13 mouse cellular contexts compared by ENCODE assay signal in genomic region chr16:21865983-21866575, GRCm38 (mm10).
DNase-seq lines count a peak whose midpoint lies in the region; ATAC-seq lines count a peak whose summit lies in the region.
"Had no signal": no experiment of that assay in that cellular context is flagged by ENCODE, and none has a peak within 500 bp of the region (broad histone marks: within the 10 kb centered on the region; RNA-seq: fewer than 3 reads in every experiment).

No protein-coding gene starts in this region.

- no peaks in the 10 kb centered on the region for H3K27me3 ChIP-seq in hindbrain, embryonic 14.5 days (ENCODE audit: control insufficient read depth, insufficient read depth, low read length)
- no peaks in the 10 kb centered on the region for H3K27me3 ChIP-seq in neural tube, embryonic 14.5 days (ENCODE audit: control insufficient read depth, insufficient read depth, low read length)
- H3K27me3 ChIP-seq: limb, embryonic 12.5 days had no signal

- peak; percentile 34 for DNase-seq in left cerebral cortex, postnatal 4 days
- DNase-seq in left cerebral cortex, adult 18-20 months (ENCODE audit: low spot score in 2 of 2) = no peak
- no peak for DNase-seq in hindbrain, embryonic 14.5 days (ENCODE audit: low spot score)
- peak; percentile 34 to 51 for DNase-seq in kidney, postnatal 36 days
- no peak for DNase-seq in yolk sac, embryonic 10.5 days (ENCODE audit: low spot score)
- no peak for DNase-seq in lung, adult 18-20 months
- DNase-seq in left cerebral cortex, adult 8-10 months (ENCODE audit: low spot score in 2 of 2) = no peak
- DNase-seq: cerebellum, adult 11-12 months; heart, postnatal 14 days; lung, embryonic 14.5 days; spleen, adult 18-20 months had no signal

- H3K27ac ChIP-seq in hindbrain, embryonic 14.5 days = peak overlapping the region; percentile 72
- peak overlapping the region; percentile 65; the same call in 1 of the 2 replicates for H3K27ac ChIP-seq in neural tube, embryonic 14.5 days (ENCODE audit: low read depth, low read length)
- H3K27ac ChIP-seq: limb, embryonic 12.5 days had no signal

- WGBS in hindbrain, embryonic 14.5 days = 39% methylated on average over 11 of the region's 11 CpGs
- WGBS in neural tube, embryonic 14.5 days = 28% methylated on average over 11 of the region's 11 CpGs

- H3K36me3 ChIP-seq in hindbrain, embryonic 14.5 days (replicated peaks; ENCODE audit: control insufficient read depth, insufficient read depth) = no peaks in the 10 kb centered on the region
- H3K36me3 ChIP-seq in neural tube, embryonic 14.5 days (ENCODE audit: control insufficient read depth, insufficient read depth, low read length) = no peaks in the 10 kb centered on the region
- H3K36me3 ChIP-seq: limb, embryonic 12.5 days had no signal

- H3K9ac ChIP-seq in hindbrain, embryonic 14.5 days = peak overlapping the region; percentile 26; the same call in 1 of the 2 replicates
- H3K9ac ChIP-seq in neural tube, embryonic 14.5 days (replicated peaks; ENCODE audit: low read depth, low read length) = no peak overlapping the region
- H3K9ac ChIP-seq: limb, embryonic 12.5 days; lung, embryonic 14.5 days had no signal

- peak overlapping the region; percentile 32 for H3K4me2 ChIP-seq in hindbrain, embryonic 14.5 days (replicated peaks)
- H3K4me2 ChIP-seq in neural tube, embryonic 14.5 days (ENCODE audit: low read depth, low read length) = peak overlapping the region; percentile 23; the same call in 1 of the 2 replicates
- H3K4me2 ChIP-seq: limb, embryonic 12.5 days; lung, embryonic 14.5 days had no signal

- no peak overlapping the region for H3K4me3 ChIP-seq in hindbrain, embryonic 14.5 days (replicated peaks; ENCODE audit: low read length)
- H3K4me3 ChIP-seq in neural tube, embryonic 14.5 days (ENCODE audit: low read depth, low read length) = no peak overlapping the region
- H3K4me3 ChIP-seq: limb, embryonic 12.5 days had no signal

- no peak for ATAC-seq in hindbrain, embryonic 14.5 days (ENCODE audit: low FRiP score)
- peak; percentile 62; the same call in 1 of the 2 replicates for ATAC-seq in neural tube, embryonic 14.5 days (ENCODE audit: low read depth)

- intact Hi-C loops in left cerebral cortex, postnatal 4 days (cut with DNase I) = no loop called here

- H3K4me1 ChIP-seq in hindbrain, embryonic 14.5 days (replicated peaks; ENCODE audit: control insufficient read depth, insufficient read depth, low read length) = peaks cover 42% of the 10 kb centered on the region
- H3K4me1 ChIP-seq in neural tube, embryonic 14.5 days (ENCODE audit: control insufficient read depth, insufficient read depth, low read length) = peaks cover 45% of the 10 kb centered on the region

- H3K9me3 ChIP-seq in hindbrain, embryonic 14.5 days (ENCODE audit: control insufficient read depth, low read length) = no peaks in the 10 kb centered on the region
- no peaks in the 10 kb centered on the region for H3K9me3 ChIP-seq in neural tube, embryonic 14.5 days (ENCODE audit: control insufficient read depth, low read length)
- H3K9me3 ChIP-seq: limb, embryonic 12.5 days had no signal

Comparison
In these comparisons a context has a peak if more than half of its experiments do, and no peak if none do; other contexts are left out.
1. DNase-seq: peak in left cerebral cortex, postnatal 4 days (single experiment) and kidney, postnatal 36 days (2 of 2); none in left cerebral cortex, adult 18-20 months (0 of 2), hindbrain, embryonic 14.5 days (single experiment), yolk sac, embryonic 10.5 days (single experiment), lung, adult 18-20 months (0 of 2) and left cerebral cortex, adult 8-10 months (0 of 2).